In the genomic region with DNA sequence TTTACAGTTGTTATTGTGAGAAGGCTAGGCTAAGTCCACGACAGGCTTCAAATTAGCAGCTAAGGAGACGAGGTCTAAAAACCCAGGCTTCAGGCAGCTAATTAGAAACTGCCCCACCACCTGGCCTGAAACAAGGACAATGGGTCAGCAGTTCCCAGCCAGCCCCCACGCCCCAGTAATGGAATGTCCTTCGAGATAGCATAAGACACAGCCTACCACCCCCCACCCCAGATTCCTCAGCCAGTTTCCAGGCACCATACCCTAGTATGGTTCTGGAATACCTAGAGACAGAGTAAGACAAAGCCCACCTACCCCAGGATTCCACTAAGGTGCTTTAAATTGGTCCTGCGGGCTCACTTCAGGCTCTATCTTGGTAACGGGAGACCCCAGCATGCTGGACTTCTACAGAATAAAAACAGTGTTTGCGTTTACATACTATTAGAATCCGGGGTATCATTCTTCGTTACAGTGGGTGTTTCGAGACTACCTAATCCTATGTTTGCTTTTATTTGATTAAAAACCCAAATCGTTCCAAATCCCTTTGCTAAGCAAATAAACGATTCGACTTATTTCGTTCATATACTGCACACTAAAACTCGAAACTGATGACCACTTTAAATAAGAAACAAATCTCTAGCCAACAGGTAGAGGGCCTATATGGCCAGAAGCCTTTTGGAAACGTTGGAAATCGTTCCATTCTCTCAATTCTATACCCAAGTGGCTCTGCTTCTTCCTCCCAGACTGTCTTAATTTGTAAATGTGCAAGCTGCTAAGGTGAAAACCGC, we compare ENCODE assay signal across 8 mouse cellular contexts. TPM values are rescaled to one million over a fixed set of nuclear protein-coding genes. Genes with fewer than 3 reads are reported as not detected.
DNase-seq lines count a peak whose midpoint lies in the region; ATAC-seq lines count a peak whose summit lies in the region.

No protein-coding gene starts in this region.

- H3K9me3 ChIP-seq in heart, embryonic 16.5 days (replicated peaks; ENCODE audit: control insufficient read depth, low read length): no peaks in the 10 kb centered on the region
- no peaks in the 10 kb centered on the region for H3K9me3 ChIP-seq in limb, embryonic 10.5 days (replicated peaks)
- H3K9me3 ChIP-seq in midbrain, embryonic 15.5 days: no peaks in the 10 kb centered on the region

- H3K27me3 ChIP-seq in heart, embryonic 16.5 days (ENCODE audit: control insufficient read depth, insufficient read depth, low read length): no peaks in the 10 kb centered on the region
- H3K27me3 ChIP-seq in limb, embryonic 10.5 days (ENCODE audit: low read depth, poor library complexity, severe bottlenecking): no peaks in the 10 kb centered on the region
- H3K27me3 ChIP-seq in midbrain, embryonic 15.5 days (replicated peaks): no peaks in the 10 kb centered on the region

- ATAC-seq in heart, embryonic 16.5 days (replicated peaks; ENCODE audit: extremely low read depth, insufficient read depth, low FRiP score): peak; percentile 10; the same call in 1 of the 2 replicates
- ATAC-seq in midbrain, embryonic 15.5 days (replicated peaks): peak; percentile 10; the same call in 1 of the 2 replicates
- ATAC-seq in megakaryocyte-erythroid progenitor cell, adult 5-6 weeks (replicated peaks; ENCODE audit: low FRiP score, low TSS enrichment, poor library complexity, severe bottlenecking): no peak
- no peak for ATAC-seq in monocyte, adult 5-6 weeks (replicated peaks; ENCODE audit: insufficient number of reproducible peaks, low FRiP score, low TSS enrichment, poor library complexity, severe bottlenecking)

- DNase-seq in left cerebral cortex, postnatal 4 days: peak; percentile 31
- DNase-seq in left cerebral cortex, adult 18-20 months (ENCODE audit: low spot score in 2 of 2): no peak
- DNase-seq in cerebellum, postnatal 10 days: peak; percentile 43 to 57
- DNase-seq in limb, embryonic 10.5 days (ENCODE audit: low spot score): peak; percentile 86

- peak overlapping the region; percentile 67 for H3K4me3 ChIP-seq in heart, embryonic 16.5 days (ENCODE audit: low read length)
- H3K4me3 ChIP-seq in limb, embryonic 10.5 days: peak overlapping the region; percentile 98
- peak overlapping the region; percentile 64 for H3K4me3 ChIP-seq in midbrain, embryonic 15.5 days

- peaks cover 16% of the 10 kb centered on the region for H3K4me1 ChIP-seq in heart, embryonic 16.5 days (ENCODE audit: control insufficient read depth, insufficient read depth, low read length)
- peaks cover 28% of the 10 kb centered on the region for H3K4me1 ChIP-seq in limb, embryonic 10.5 days
- H3K4me1 ChIP-seq in midbrain, embryonic 15.5 days: peaks cover 23% of the 10 kb centered on the region

- intact Hi-C loops in left cerebral cortex, postnatal 4 days (cut with DNase I): no loop called here

- peaks cover 8% of the 10 kb centered on the region for H3K36me3 ChIP-seq in heart, embryonic 16.5 days (ENCODE audit: control insufficient read depth, insufficient read depth)
- H3K36me3 ChIP-seq in limb, embryonic 10.5 days: peaks cover 24% of the 10 kb centered on the region
- H3K36me3 ChIP-seq in midbrain, embryonic 15.5 days (replicated peaks): peaks cover 8% of the 10 kb centered on the region; the same call in 1 of the 2 replicates

- peak overlapping the region; percentile 99 for H3K27ac ChIP-seq in heart, embryonic 16.5 days (ENCODE audit: low read length)
- peak overlapping the region; percentile 100 for H3K27ac ChIP-seq in limb, embryonic 10.5 days
- H3K27ac ChIP-seq in midbrain, embryonic 15.5 days: peak overlapping the region; percentile 99

- peak overlapping the region; percentile 89 for H3K9ac ChIP-seq in heart, embryonic 16.5 days (ENCODE audit: low read length)
- peak overlapping the region; percentile 82 for H3K9ac ChIP-seq in midbrain, embryonic 15.5 days

- 2% methylated on average over 18 of the region's 18 CpGs for WGBS in heart, embryonic 16.5 days
- WGBS in limb, embryonic 10.5 days: 4% methylated on average over 18 of the region's 18 CpGs
- WGBS in midbrain, embryonic 15.5 days: 3% methylated on average over 18 of the region's 18 CpGs

- H3K4me2 ChIP-seq in heart, embryonic 16.5 days (ENCODE audit: low read depth, low read length): peak overlapping the region; percentile 67
- peak overlapping the region; percentile 55 for H3K4me2 ChIP-seq in midbrain, embryonic 15.5 days

RNA-seq across cellular contexts. Expression of gene Hnrnpa3, which starts 1.0 kb away (rescaled TPM):
- total RNA-seq in left cerebral cortex, postnatal 4 days (2021): 100 to 1,000 TPM; 456 to 465 TPM
- 100 to 1,000 TPM; 268 to 300 TPM for total RNA-seq in left cerebral cortex, adult 18-20 months (2021)
- 139 and 182 TPM in 2 replicates for polyA plus RNA-seq in heart, embryonic 16.5 days (2015; fragmentation: Nextera tagmentation; extraction: Ambion mirVana)
- 352 and 369 TPM in 2 replicates for polyA plus RNA-seq in limb, embryonic 10.5 days (2016; fragmentation: Nextera tagmentation; extraction: Ambion mirVana)
- polyA plus RNA-seq in midbrain, embryonic 15.5 days (2015; fragmentation: Nextera tagmentation; extraction: Ambion mirVana): 179 and 194 TPM in 2 replicates
- 791 and 833 TPM in 2 replicates for total RNA-seq in megakaryocyte-erythroid progenitor cell, adult 5-6 weeks (2014; fragmentation: Nextera tagmentation)
- total RNA-seq in megakaryocyte-erythroid progenitor cell, adult 5-6 weeks (2017): 389 and 460 TPM in 2 replicates
- 236 to 464 TPM (median 357 TPM) in 3 replicates for total RNA-seq in monocyte, adult 5-6 weeks (2017)

RNA-seq across cellular contexts. Expression of gene Nfe2l2, which starts 46.3 kb away (rescaled TPM):
- total RNA-seq in left cerebral cortex, postnatal 4 days (2021): 1 to 10 TPM; 8.8 to 9.2 TPM
- total RNA-seq in left cerebral cortex, adult 18-20 months (2021): 10 to 100 TPM; 14.7 TPM
- 58.3 and 61.3 TPM in 2 replicates for polyA plus RNA-seq in heart, embryonic 16.5 days (2015; fragmentation: Nextera tagmentation; extraction: Ambion mirVana)
- 33.8 and 37.2 TPM in 2 replicates for polyA plus RNA-seq in limb, embryonic 10.5 days (2016; fragmentation: Nextera tagmentation; extraction: Ambion mirVana)
- polyA plus RNA-seq in midbrain, embryonic 15.5 days (2015; fragmentation: Nextera tagmentation; extraction: Ambion mirVana): 11.5 and 12.3 TPM in 2 replicates
- total RNA-seq in megakaryocyte-erythroid progenitor cell, adult 5-6 weeks (2014; fragmentation: Nextera tagmentation): 127 and 136 TPM in 2 replicates
- 123 and 130 TPM in 2 replicates for total RNA-seq in megakaryocyte-erythroid progenitor cell, adult 5-6 weeks (2017)
- total RNA-seq in monocyte, adult 5-6 weeks (2017): 147 to 253 TPM (median 230 TPM) in 3 replicates

Comparison
In these comparisons a context has a peak if more than half of its experiments do, and no peak if none do; other contexts are left out.
1. DNase-seq: peak in left cerebral cortex, postnatal 4 days (single experiment), cerebellum, postnatal 10 days (2 of 2) and limb, embryonic 10.5 days (single experiment); none in left cerebral cortex, adult 18-20 months (0 of 2).
2. ATAC-seq: peak in heart, embryonic 16.5 days (single experiment) and midbrain, embryonic 15.5 days (single experiment); none in megakaryocyte-erythroid progenitor cell, adult 5-6 weeks (single experiment) and monocyte, adult 5-6 weeks (single experiment).
3. Peak in every context shown above with its lines, with median percentiles within 50 percentile points of each other: H3K27ac ChIP-seq and H3K4me3 ChIP-seq.